Mouse (Mus musculus) left cerebral cortex, adult 2 months (tissue): ENCODE measurements at regions not wholly inside any gene's neighbourhood (a gene's known extent, or its start where the extent isn't known, plus 50 kb on each side); places are given as distances from the start of the nearest gene placed in this dataset.

Source experiments
- DNase-seq, 2 experiments: peaks; one replicate each; pipeline ENCODE4 v3.0.0; 2021 to 2022; ENCODE audit warnings: low spot score in 2 of 2, mixed read lengths in 1 of 2; ENCODE audit errors: extremely low spot score in 1 of 2
- H3K27ac ChIP-seq: fragments of 200-600 bp; 2 replicates; pipeline ENCODE4 v1.8.1; 2022
- H3K4me3 ChIP-seq: fragments of 200-600 bp; 2 replicates; pipeline ENCODE4 v1.8.1; 2022
- CTCF ChIP-seq: fragments of 200-600 bp; IDR thresholded peaks from 2 replicates; pipeline ENCODE4 v1.8.1; 2022; ENCODE audit warnings: antibody characterized with exemption, mild to moderate bottlenecking, moderate library complexity
- intact Hi-C: fragments of 180-260 bp; cut with DNase I; formaldehyde crosslinking; loops from one replicate; pipeline ENCODE4 v1.15.1; 2025

DNA sequence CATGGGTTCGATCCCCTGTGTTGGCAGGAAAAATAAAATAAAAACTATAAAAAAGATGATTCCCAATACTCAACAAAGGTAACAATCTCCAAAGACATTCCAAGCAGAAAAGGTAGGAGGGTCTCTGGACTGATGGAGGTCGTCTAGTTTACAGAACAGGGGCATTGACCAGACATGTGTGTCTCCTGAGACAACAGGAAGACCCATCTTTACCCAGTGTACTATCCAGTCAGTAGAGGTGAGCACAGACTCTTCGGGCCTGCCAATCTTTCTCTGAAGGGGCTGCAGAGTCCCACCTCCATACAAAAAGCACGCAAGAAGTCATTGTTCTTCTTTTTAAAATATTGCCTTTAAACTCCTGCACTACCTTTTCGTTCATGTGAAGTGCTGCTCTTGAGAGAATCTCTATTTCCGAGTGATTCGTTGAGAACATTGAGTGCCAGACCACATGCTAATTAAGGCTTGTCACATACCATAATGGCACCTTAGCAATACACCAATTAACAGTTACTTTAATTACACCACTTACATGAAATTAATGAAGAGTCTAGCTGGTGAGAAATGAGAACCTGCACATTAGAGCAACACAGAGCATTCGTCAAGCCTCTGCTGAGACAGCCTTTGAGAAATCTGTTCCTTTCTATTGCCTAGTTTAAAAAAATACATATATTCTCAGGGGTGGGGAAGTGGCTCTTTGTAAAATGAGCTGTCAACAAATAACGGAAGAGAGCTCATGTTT is 69.5 kb upstream of the Mycn start:
- no peak for DNase-seq
- Histone ChIP-seq H3K27ac (no peak overlapping the region), H3K4me3 (no peak overlapping the region)
- TF ChIP-seq CTCF = no peak
- intact Hi-C loops = no loop called here

DNA sequence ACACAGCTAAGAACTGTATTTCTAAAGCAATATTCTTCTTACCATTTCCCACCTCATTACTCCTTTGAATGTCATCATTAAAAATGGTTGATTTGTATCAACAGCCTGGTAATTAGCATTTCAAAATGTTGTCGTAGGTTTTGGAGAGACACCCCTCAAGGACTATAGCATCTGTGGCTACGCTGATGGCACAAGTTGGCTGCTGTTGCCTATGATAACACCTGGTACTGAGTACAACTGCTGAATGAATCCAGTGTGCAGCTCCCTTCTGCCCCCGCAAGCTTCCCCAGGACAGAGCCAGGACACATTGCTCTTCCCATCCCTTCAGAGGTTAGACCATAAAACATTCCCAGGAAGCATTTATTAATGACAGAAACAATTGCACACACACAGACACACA is 68.7 kb upstream of the Mycn start:
- DNase-seq = no peak
- intact Hi-C loops = no loop called here
- Histone ChIP-seq H3K27ac (no peak overlapping the region), H3K4me3 (no peak overlapping the region)
- TF ChIP-seq CTCF = no peak

DNA sequence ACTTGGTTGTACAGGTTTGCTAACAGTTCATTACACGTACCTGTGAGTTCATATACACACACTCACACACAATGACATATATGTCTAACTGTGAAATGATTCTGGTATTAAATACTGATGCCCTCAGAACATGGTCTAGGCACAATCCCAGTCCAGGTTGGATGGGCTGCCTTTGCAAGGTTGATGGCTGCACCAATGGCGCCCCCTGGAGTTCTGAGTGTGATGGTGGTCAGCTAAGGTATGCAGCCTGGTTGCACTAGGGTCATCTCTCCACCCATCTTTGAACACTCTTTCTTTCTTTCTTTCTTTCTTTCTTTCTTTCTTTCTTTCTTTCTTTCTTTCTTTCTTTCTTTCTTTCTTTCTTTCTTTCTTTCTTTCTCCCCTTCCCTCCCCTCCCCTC is 67.8 kb upstream of the Mycn start:
- Histone ChIP-seq H3K4me3 (no peak overlapping the region), H3K27ac (no peak overlapping the region)
- no peak for DNase-seq
- no peak; the same call in 1 of the 2 replicates for TF ChIP-seq CTCF
- intact Hi-C loops = no loop called here

DNA sequence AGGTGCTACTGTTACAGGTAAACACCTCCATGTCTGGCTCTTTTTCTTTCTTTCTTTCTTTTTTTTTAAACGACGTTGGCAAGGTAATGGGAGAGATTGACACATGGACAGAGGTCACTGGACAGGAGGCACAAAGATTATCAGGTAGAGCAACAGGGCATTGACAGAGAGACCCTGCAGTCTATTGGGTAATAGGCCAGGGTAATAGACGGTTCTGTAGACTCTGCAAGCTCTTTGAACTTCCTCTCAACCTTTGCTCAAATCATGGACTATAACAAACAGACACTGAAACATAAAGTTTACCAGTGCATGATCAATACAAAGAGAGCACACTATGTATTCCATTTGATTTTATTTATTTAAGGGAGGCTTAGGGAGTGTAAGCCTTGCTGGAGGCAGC is 61.0 kb upstream of the Mycn start:
- no peak for DNase-seq
- Histone ChIP-seq H3K27ac (no peak overlapping the region), H3K4me3 (no peak overlapping the region)
- intact Hi-C loops = no loop called here
- TF ChIP-seq CTCF = no peak

DNA sequence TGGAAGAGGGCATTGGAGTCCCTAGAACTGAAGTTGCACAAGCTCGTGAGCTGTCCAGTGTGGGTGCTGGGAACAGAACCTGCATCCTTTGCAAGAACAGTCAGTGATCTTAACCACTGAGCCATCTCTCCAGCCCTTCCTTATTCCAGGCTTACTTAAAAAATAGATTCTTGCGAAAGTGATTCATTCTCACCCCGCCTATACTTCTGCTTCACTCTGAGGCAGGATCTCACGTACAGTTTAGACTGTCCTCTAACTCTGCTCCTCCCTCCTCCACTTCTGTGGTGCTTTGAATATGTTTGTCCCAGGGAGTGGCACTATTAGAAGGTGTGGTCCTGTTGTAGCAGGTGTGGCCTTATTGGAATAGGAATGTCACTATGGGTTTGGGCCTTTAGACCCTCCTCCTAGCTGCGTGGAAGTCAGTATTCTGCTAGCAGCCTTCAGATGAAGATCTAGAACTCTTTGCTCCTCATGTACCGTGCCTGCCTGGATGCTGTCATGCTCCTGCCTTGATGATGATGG is 60.4 kb upstream of the Mycn start:
- Histone ChIP-seq H3K4me3 (no peak overlapping the region), H3K27ac (no peak overlapping the region)
- TF ChIP-seq CTCF = no peak
- DNase-seq = no peak
- intact Hi-C loops = no loop called here

- no peak overlapping the region for H3K4me3 ChIP-seq
- no peak overlapping the region for H3K27ac ChIP-seq
- TF ChIP-seq CTCF = no peak
- DNase-seq = no peak
- intact Hi-C loops = no loop called here
These were observed 54.3 kb upstream of the Mycn start for GRCm38 (mm10) chr12:12995974-12996361.

GRCm38 (mm10) chr12:12995061-12995973 is 53.6 kb upstream of the Mycn start:
- Histone ChIP-seq H3K27ac (no peak overlapping the region), H3K4me3 (no peak overlapping the region)
- DNase-seq = no peak
- intact Hi-C loops = no loop called here
- no peak for TF ChIP-seq CTCF

DNA sequence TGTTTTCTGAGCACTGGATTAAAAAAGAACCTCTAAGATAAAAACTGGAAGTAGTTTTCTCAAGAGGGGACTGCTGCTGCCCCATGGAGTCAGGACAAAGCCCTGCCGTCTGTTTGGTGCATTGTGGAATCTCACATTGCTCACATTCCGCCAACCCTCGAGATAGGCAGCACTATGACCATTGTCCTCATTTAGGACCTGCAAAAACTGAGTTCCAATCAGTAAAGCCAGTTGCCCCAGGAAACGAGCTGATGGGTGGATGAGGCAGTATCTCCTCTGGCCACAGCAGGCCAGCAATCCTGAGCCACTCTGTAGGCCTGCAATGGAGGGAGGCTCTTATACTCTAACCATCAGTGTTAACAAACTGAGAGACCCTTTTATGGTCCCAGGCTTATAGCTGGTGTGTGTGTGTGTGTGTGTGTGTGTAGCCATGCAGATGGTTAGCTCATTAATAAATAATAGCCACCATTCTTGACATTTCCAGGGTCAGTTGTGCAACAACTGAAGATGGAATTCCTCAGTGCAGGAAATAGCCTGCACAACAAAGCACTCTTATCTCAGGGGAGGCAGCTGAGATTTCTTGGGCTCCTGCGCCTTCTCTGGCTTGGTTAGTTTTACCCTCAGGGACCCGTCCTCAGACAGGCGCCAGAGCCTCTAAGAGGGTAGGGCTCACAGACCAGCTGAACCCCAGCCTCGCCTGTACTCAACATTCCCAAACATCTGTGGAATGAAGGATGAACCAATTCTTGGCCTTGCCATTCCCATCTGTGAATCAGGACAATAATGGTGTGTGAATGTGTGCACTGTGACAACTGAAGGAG is 52.4 kb upstream of the Mycn start:
- TF ChIP-seq CTCF = no peak
- H3K27ac ChIP-seq = no peak overlapping the region
- no peak for DNase-seq
- intact Hi-C loops = no loop called here
- no peak overlapping the region for H3K4me3 ChIP-seq
